Comparison of ENCODE assay signal across 10 mouse cellular contexts in genomic region chr5:130059413-130060328, GRCm38 (mm10). TPM values are rescaled to one million over a fixed set of nuclear protein-coding genes. Genes with fewer than 3 reads are reported as not detected.
DNase-seq lines count a peak whose midpoint lies in the region; ATAC-seq and TF ChIP-seq lines count a peak whose summit lies in the region.
"Had no signal": no experiment of that assay in that cellular context is flagged by ENCODE, and none has a peak within 500 bp of the region (broad histone marks: within the 10 kb centered on the region; RNA-seq: fewer than 3 reads in every experiment).

No protein-coding gene starts in this region.

- H3K36me3 ChIP-seq in liver, adult 2 months (ENCODE audit: control insufficient read depth, insufficient read depth, low read length), result peaks cover 3% of the 10 kb centered on the region; the same call in 1 of the 2 replicates
- H3K36me3 ChIP-seq in hindbrain, embryonic 15.5 days, result peaks cover 16% of the 10 kb centered on the region
- H3K36me3 ChIP-seq in neural tube, embryonic 14.5 days (ENCODE audit: control insufficient read depth, insufficient read depth, low read length), result no peaks in the 10 kb centered on the region

- peak overlapping the region; percentile 80 for H3K27ac ChIP-seq in liver, adult 2 months (replicated peaks; ENCODE audit: insufficient read depth, low read depth, low read length)
- H3K27ac ChIP-seq in hindbrain, embryonic 15.5 days (replicated peaks), result 0 out of 2 replicates have a peak overlapping the region, but pooled peaks have one; percentile 25
- H3K27ac ChIP-seq in neural tube, embryonic 14.5 days (ENCODE audit: low read depth, low read length), result 0 out of 2 replicates have a peak overlapping the region, but pooled peaks have one; percentile 5

- no peaks in the 10 kb centered on the region for H3K27me3 ChIP-seq in liver, adult 2 months (ENCODE audit: control insufficient read depth, insufficient read depth, low read length)
- no peaks in the 10 kb centered on the region for H3K27me3 ChIP-seq in hindbrain, embryonic 15.5 days
- no peaks in the 10 kb centered on the region for H3K27me3 ChIP-seq in neural tube, embryonic 14.5 days (ENCODE audit: control insufficient read depth, insufficient read depth, low read length)

- H3K4me3 ChIP-seq in liver, adult 2 months (ENCODE audit: insufficient read depth, low read depth, low read length), result no peak overlapping the region
- H3K4me3 ChIP-seq in hindbrain, embryonic 15.5 days, result no peak overlapping the region
- no peak overlapping the region for H3K4me3 ChIP-seq in neural tube, embryonic 14.5 days (ENCODE audit: low read depth, low read length)

- TF ChIP-seq CTCF in liver, adult 2 months (IDR thresholded peaks at IDR 0.05; ENCODE audit: low read depth, low read length), result no peak

- H3K4me1 ChIP-seq in liver, adult 2 months (ENCODE audit: control insufficient read depth, insufficient read depth, low read length), result peaks cover 21% of the 10 kb centered on the region
- H3K4me1 ChIP-seq in hindbrain, embryonic 15.5 days (replicated peaks), result no peaks in the 10 kb centered on the region
- no peaks in the 10 kb centered on the region for H3K4me1 ChIP-seq in neural tube, embryonic 14.5 days (ENCODE audit: control insufficient read depth, insufficient read depth, low read length)

- H3K9me3 ChIP-seq in hindbrain, embryonic 15.5 days, result no peaks in the 10 kb centered on the region
- H3K9me3 ChIP-seq in neural tube, embryonic 14.5 days (ENCODE audit: control insufficient read depth, low read length), result no peaks in the 10 kb centered on the region

- 31% methylated on average over 12 of the region's 12 CpGs for WGBS in liver, adult 2 months
- WGBS in hindbrain, embryonic 15.5 days, result 71% methylated on average over 12 of the region's 12 CpGs
- 77% methylated on average over 12 of the region's 12 CpGs for WGBS in neural tube, embryonic 14.5 days

- TF ChIP-seq POLR2A in liver, adult 2 months (IDR thresholded peaks at IDR 0.05; ENCODE audit: extremely low read depth, insufficient read depth, low read length), result no peak

- peak; percentile 65 to 77 for DNase-seq in adrenal gland, adult (ENCODE audit: inconsistent age in 2 of 2, low spot score in 1 of 2)
- DNase-seq in adrenal gland, adult 8-10 months, result no peak
- DNase-seq in liver, adult 2 months (ENCODE audit: extremely low read depth, low read depth, low spot score), result no peak
- DNase-seq in liver, result no peak
- no peak for DNase-seq in frontal cortex, postnatal 10 days (ENCODE audit: low spot score in 2 of 2)
- no peak for DNase-seq in spleen, postnatal 4 days (ENCODE audit: low spot score in 2 of 2)
- DNase-seq: gastrocnemius, postnatal 36 days; right cerebral cortex, adult 18-20 months had no signal

- H3K9ac ChIP-seq in liver, adult 2 months (ENCODE audit: low read depth, low read length), result peak overlapping the region; percentile 6; the same call in 1 of the 2 replicates
- H3K9ac ChIP-seq in hindbrain, embryonic 15.5 days, result no peak overlapping the region
- H3K9ac ChIP-seq in neural tube, embryonic 14.5 days (replicated peaks; ENCODE audit: low read depth, low read length), result no peak overlapping the region

- H3K4me2 ChIP-seq in hindbrain, embryonic 15.5 days, result no peak overlapping the region
- no peak overlapping the region for H3K4me2 ChIP-seq in neural tube, embryonic 14.5 days (ENCODE audit: low read depth, low read length)

- no peak for ATAC-seq in hindbrain, embryonic 15.5 days (ENCODE audit: low FRiP score, low read depth)
- no peak for ATAC-seq in neural tube, embryonic 14.5 days (ENCODE audit: low read depth)

- 0 out of 2 replicates have a peak, but pooled peaks cover 3% of the 10 kb centered on the region for H3K79me2 ChIP-seq in liver, adult 2 months (ENCODE audit: control insufficient read depth, insufficient read depth, low read length)

RNA-seq across cellular contexts. Expression of gene Tpst1, which starts 13.5 kb away (rescaled TPM):
- 10 to 100 TPM; 46.9 to 86.8 (median 67.7) TPM for total RNA-seq in adrenal gland, adult 8-10 months (2022)
- 15.6 and 20.1 TPM in 2 replicates for total RNA-seq in liver, adult 2 months (2014; rRNA removed)
- polyA plus RNA-seq in liver, adult 2 months (2012; rRNA removed), result 9.3 and 10.8 TPM in 2 replicates
- 57.2 and 59.8 TPM in 2 replicates for polyA plus RNA-seq in hindbrain, embryonic 15.5 days (2015; fragmentation: Nextera tagmentation; extraction: Ambion mirVana)
- 48.1 and 66.1 TPM in 2 replicates for polyA plus RNA-seq in neural tube, embryonic 14.5 days (2014; fragmentation: Nextera tagmentation; extraction: Ambion mirVana)

RNA-seq across cellular contexts. Expression of gene Crcp, which starts 30.6 kb away (rescaled TPM):
- total RNA-seq in adrenal gland, adult 8-10 months (2022), result 10 to 100 TPM; 44.8 to 48.3 (median 47.7) TPM
- 27.8 and 33.6 TPM in 2 replicates for total RNA-seq in liver, adult 2 months (2014; rRNA removed)
- 11.8 and 14.7 TPM in 2 replicates for polyA plus RNA-seq in liver, adult 2 months (2012; rRNA removed)
- 82.2 and 83.2 TPM in 2 replicates for polyA plus RNA-seq in hindbrain, embryonic 15.5 days (2015; fragmentation: Nextera tagmentation; extraction: Ambion mirVana)
- 46.0 and 51.9 TPM in 2 replicates for polyA plus RNA-seq in neural tube, embryonic 14.5 days (2014; fragmentation: Nextera tagmentation; extraction: Ambion mirVana)

RNA-seq across cellular contexts. Expression of gene Asl, which starts 30.6 kb away (rescaled TPM):
- 100 to 1,000 TPM; 137 to 158 (median 148) TPM for total RNA-seq in adrenal gland, adult 8-10 months (2022)
- 683 and 898 TPM in 2 replicates for total RNA-seq in liver, adult 2 months (2014; rRNA removed)
- 622 and 696 TPM in 2 replicates for polyA plus RNA-seq in liver, adult 2 months (2012; rRNA removed)
- polyA plus RNA-seq in hindbrain, embryonic 15.5 days (2015; fragmentation: Nextera tagmentation; extraction: Ambion mirVana), result 37.4 and 39.5 TPM in 2 replicates
- 41.1 and 44.6 TPM in 2 replicates for polyA plus RNA-seq in neural tube, embryonic 14.5 days (2014; fragmentation: Nextera tagmentation; extraction: Ambion mirVana)

RNA-seq across cellular contexts. Expression of gene Gusb, which starts 56.8 kb away (rescaled TPM):
- 10 to 100 TPM; 57.5 to 75.2 (median 68.5) TPM for total RNA-seq in adrenal gland, adult 8-10 months (2022)
- total RNA-seq in liver, adult 2 months (2014; rRNA removed), result 13.6 and 21.1 TPM in 2 replicates
- 17.6 and 18.6 TPM in 2 replicates for polyA plus RNA-seq in liver, adult 2 months (2012; rRNA removed)
- polyA plus RNA-seq in hindbrain, embryonic 15.5 days (2015; fragmentation: Nextera tagmentation; extraction: Ambion mirVana), result 31.9 and 33.9 TPM in 2 replicates
- 32.7 and 38.0 TPM in 2 replicates for polyA plus RNA-seq in neural tube, embryonic 14.5 days (2014; fragmentation: Nextera tagmentation; extraction: Ambion mirVana)

Comparison
In these comparisons a context has a peak if more than half of its experiments do, and no peak if none do; other contexts are left out.
1. DNase-seq: peak in adrenal gland, adult (2 of 2); none in adrenal gland, adult 8-10 months (single experiment), liver, adult 2 months (single experiment), liver (single experiment), frontal cortex, postnatal 10 days (0 of 2) and spleen, postnatal 4 days (0 of 2).
2. H3K27ac ChIP-seq: peak in every context shown above with its lines; median percentile 80 in liver, adult 2 months; 25 in hindbrain, embryonic 15.5 days; 5 in neural tube, embryonic 14.5 days.
3. RNA of gene Asl, which starts 30.6 kb away (polyA plus RNA-seq): 622 to 696 TPM in liver, adult 2 months; 41.1 to 44.6 TPM in neural tube, embryonic 14.5 days and 37.4 to 39.5 TPM in hindbrain, embryonic 15.5 days; every median in the first group is over 10 times any median in the second.